27 mouse cellular contexts compared by ENCODE assay signal in the genomic region with DNA sequence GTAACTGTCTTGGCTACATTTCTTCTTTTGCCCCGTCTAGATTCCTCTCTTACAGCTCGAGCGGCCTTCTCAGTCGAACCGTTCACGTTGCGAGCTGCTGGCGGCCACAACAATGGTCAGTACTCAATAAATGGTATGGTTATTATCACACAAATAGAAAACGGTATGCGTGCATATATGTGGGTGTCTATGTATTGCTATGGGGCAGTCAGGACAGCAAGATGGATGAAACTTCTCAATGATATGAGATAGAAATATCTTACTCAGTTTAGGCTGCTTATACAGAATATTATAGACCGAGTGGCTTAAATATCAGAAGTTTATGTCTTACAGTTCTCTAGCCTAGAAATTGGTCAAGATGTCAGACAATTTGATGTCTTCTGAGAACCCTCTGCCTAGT. TPM values are rescaled to one million over a fixed set of nuclear protein-coding genes. Genes with fewer than 3 reads are reported as not detected.
DNase-seq lines count a peak whose midpoint lies in the region; ATAC-seq and TF ChIP-seq lines count a peak whose summit lies in the region.
"Had no signal": no experiment of that assay in that cellular context is flagged by ENCODE, and none has a peak within 500 bp of the region (broad histone marks: within the 10 kb centered on the region; RNA-seq: fewer than 3 reads in every experiment).

No protein-coding gene starts in this region.

- no peak for TF ChIP-seq POLR2A in ES-Bruce4 (IDR thresholded peaks at IDR 0.05; ENCODE audit: insufficient read depth, low read length)

- no peak overlapping the region for H3K4me3 ChIP-seq in forebrain, embryonic 11.5 days (ENCODE audit: low read depth, low read length)
- H3K4me3 ChIP-seq in forebrain, embryonic 13.5 days, result no peak overlapping the region
- no peak overlapping the region for H3K4me3 ChIP-seq in kidney, embryonic 15.5 days (replicated peaks)
- H3K4me3 ChIP-seq in ES-Bruce4 (ENCODE audit: low read depth, low read length), result peak overlapping the region; percentile 65
- H3K4me3 ChIP-seq in limb, embryonic 10.5 days, result peak overlapping the region; percentile 25; the same call in 1 of the 2 replicates
- H3K4me3 ChIP-seq: forebrain, embryonic 15.5 days; heart, embryonic 12.5 days; layer of hippocampus, adult 2 months; midbrain, embryonic 13.5 days; neural tube, embryonic 13.5 days had no signal

- WGBS in forebrain, embryonic 11.5 days, result 18% methylated on average over 11 of the region's 11 CpGs
- WGBS in forebrain, embryonic 13.5 days, result 16% methylated on average over 11 of the region's 11 CpGs
- WGBS in kidney, embryonic 15.5 days, result 26% methylated on average over 11 of the region's 11 CpGs
- WGBS in limb, embryonic 10.5 days, result 27% methylated on average over 11 of the region's 11 CpGs

- no peaks in the 10 kb centered on the region for H3K27me3 ChIP-seq in forebrain, embryonic 11.5 days (ENCODE audit: control insufficient read depth, insufficient read depth, low read length)
- H3K27me3 ChIP-seq in forebrain, embryonic 13.5 days, result no peaks in the 10 kb centered on the region
- H3K27me3 ChIP-seq in kidney, embryonic 15.5 days, result no peaks in the 10 kb centered on the region
- no peaks in the 10 kb centered on the region for H3K27me3 ChIP-seq in ES-Bruce4 (ENCODE audit: control insufficient read depth, insufficient read depth, low read length, poor library complexity, severe bottlenecking)
- no peaks in the 10 kb centered on the region for H3K27me3 ChIP-seq in limb, embryonic 10.5 days (ENCODE audit: low read depth, poor library complexity, severe bottlenecking)
- H3K27me3 ChIP-seq: forebrain, embryonic 15.5 days; heart, embryonic 12.5 days; midbrain, embryonic 13.5 days; neural tube, embryonic 13.5 days; Patski had no signal

- DNase-seq in forebrain, embryonic 11.5 days (ENCODE audit: low spot score), result no peak
- DNase-seq in kidney, adult 8-10 months, result no peak
- no peak for DNase-seq in limb, embryonic 10.5 days (ENCODE audit: low spot score)
- DNase-seq in gastrocnemius, postnatal 25 days, result no peak
- DNase-seq in thymus, adult 18-20 months, result no peak
- DNase-seq: adrenal gland, postnatal 36 days; cerebellum, adult 9-11 months; gastrocnemius, postnatal 10 days; heart, adult 11 months; heart, postnatal 36 days; kidney, adult 18-20 months; kidney, postnatal 14 days; lung, adult 2 months; lung, postnatal 14 days; thymus, postnatal 14 days had no signal

- no peak overlapping the region for H3K9ac ChIP-seq in forebrain, embryonic 11.5 days (ENCODE audit: low read length)
- no peak overlapping the region for H3K9ac ChIP-seq in forebrain, embryonic 13.5 days
- no peak overlapping the region for H3K9ac ChIP-seq in kidney, embryonic 15.5 days
- H3K9ac ChIP-seq in ES-Bruce4 (ENCODE audit: low read depth, poor library complexity, severe bottlenecking), result peak overlapping the region; percentile 84
- H3K9ac ChIP-seq: forebrain, embryonic 15.5 days; heart, embryonic 12.5 days; midbrain, embryonic 13.5 days; neural tube, embryonic 13.5 days had no signal

- peak; percentile 53; the same call in 1 of the 2 replicates for ATAC-seq in forebrain, embryonic 11.5 days (replicated peaks; ENCODE audit: low FRiP score)
- no peak for ATAC-seq in forebrain, embryonic 13.5 days
- ATAC-seq in kidney, embryonic 15.5 days (replicated peaks; ENCODE audit: low FRiP score), result no peak
- ATAC-seq: forebrain, embryonic 15.5 days; inflammation-experienced regulatory T-cells, adult 6 months; midbrain, embryonic 13.5 days; Patski had no signal

- H3K4me2 ChIP-seq in forebrain, embryonic 11.5 days (ENCODE audit: low read depth, low read length, severe bottlenecking), result no peak overlapping the region; the same call in 1 of the 2 replicates
- no peak overlapping the region for H3K4me2 ChIP-seq in forebrain, embryonic 13.5 days
- peak overlapping the region; percentile 27; the same call in 1 of the 2 replicates for H3K4me2 ChIP-seq in kidney, embryonic 15.5 days
- H3K4me2 ChIP-seq: forebrain, embryonic 15.5 days; heart, embryonic 12.5 days; midbrain, embryonic 13.5 days; neural tube, embryonic 13.5 days had no signal

- no peaks in the 10 kb centered on the region for H3K36me3 ChIP-seq in forebrain, embryonic 11.5 days (ENCODE audit: control insufficient read depth, insufficient read depth, low read length)
- no peaks in the 10 kb centered on the region for H3K36me3 ChIP-seq in forebrain, embryonic 13.5 days (ENCODE audit: poor library complexity, severe bottlenecking)
- no peaks in the 10 kb centered on the region for H3K36me3 ChIP-seq in kidney, embryonic 15.5 days
- no peaks in the 10 kb centered on the region for H3K36me3 ChIP-seq in ES-Bruce4 (ENCODE audit: control insufficient read depth, insufficient read depth, low read length, poor library complexity, severe bottlenecking)
- no peaks in the 10 kb centered on the region for H3K36me3 ChIP-seq in limb, embryonic 10.5 days
- H3K36me3 ChIP-seq: forebrain, embryonic 15.5 days; G1E; heart, embryonic 12.5 days; midbrain, embryonic 13.5 days; neural tube, embryonic 13.5 days had no signal

- no peak for TF ChIP-seq CTCF in ES-Bruce4 (IDR thresholded peaks at IDR 0.05; ENCODE audit: low read depth, low read length)

- H3K27ac ChIP-seq in forebrain, embryonic 11.5 days (ENCODE audit: low read depth, low read length), result no peak overlapping the region
- no peak overlapping the region for H3K27ac ChIP-seq in forebrain, embryonic 13.5 days
- no peak overlapping the region for H3K27ac ChIP-seq in kidney, embryonic 15.5 days
- H3K27ac ChIP-seq in ES-Bruce4 (ENCODE audit: insufficient read depth, low read length), result peak overlapping the region; percentile 93
- H3K27ac ChIP-seq in limb, embryonic 10.5 days, result no peak overlapping the region
- H3K27ac ChIP-seq: forebrain, embryonic 15.5 days; layer of hippocampus, adult 2 months; midbrain, embryonic 13.5 days; neural tube, embryonic 13.5 days had no signal

- no peak for TF ChIP-seq EP300 in ES-Bruce4 (IDR thresholded peaks at IDR 0.05; ENCODE audit: insufficient read depth, low read depth, low read length)

- no peaks in the 10 kb centered on the region for H3K9me3 ChIP-seq in forebrain, embryonic 11.5 days (ENCODE audit: control insufficient read depth, low read length)
- H3K9me3 ChIP-seq in forebrain, embryonic 13.5 days (replicated peaks), result no peaks in the 10 kb centered on the region
- H3K9me3 ChIP-seq in kidney, embryonic 15.5 days (replicated peaks), result no peaks in the 10 kb centered on the region
- H3K9me3 ChIP-seq in ES-Bruce4 (replicated peaks; ENCODE audit: control insufficient read depth, insufficient read depth, low read length, poor library complexity, severe bottlenecking), result no peaks in the 10 kb centered on the region
- no peaks in the 10 kb centered on the region for H3K9me3 ChIP-seq in limb, embryonic 10.5 days (replicated peaks)
- H3K9me3 ChIP-seq: forebrain, embryonic 15.5 days; G1E; heart, embryonic 12.5 days; midbrain, embryonic 13.5 days; neural tube, embryonic 13.5 days had no signal

- H3K4me1 ChIP-seq in forebrain, embryonic 11.5 days (replicated peaks; ENCODE audit: control insufficient read depth, insufficient read depth, low read length), result no peaks in the 10 kb centered on the region
- H3K4me1 ChIP-seq in forebrain, embryonic 13.5 days, result no peaks in the 10 kb centered on the region
- no peaks in the 10 kb centered on the region for H3K4me1 ChIP-seq in kidney, embryonic 15.5 days
- no peaks in the 10 kb centered on the region for H3K4me1 ChIP-seq in ES-Bruce4 (ENCODE audit: control insufficient read depth, insufficient read depth, low read length)
- H3K4me1 ChIP-seq in limb, embryonic 10.5 days, result no peaks in the 10 kb centered on the region
- H3K4me1 ChIP-seq: forebrain, embryonic 15.5 days; heart, embryonic 12.5 days; midbrain, embryonic 13.5 days; neural tube, embryonic 13.5 days had no signal

RNA-seq across cellular contexts. Expression of a gene that starts 14.5 kb away (rescaled TPM):
- polyA plus RNA-seq in forebrain, embryonic 11.5 days (2014; fragmentation: Nextera tagmentation; extraction: Ambion mirVana), result 13.3 and 16.4 TPM in 2 replicates
- polyA plus RNA-seq in forebrain, embryonic 13.5 days (2015; fragmentation: Nextera tagmentation; extraction: Ambion mirVana), result 60.2 and 65.0 TPM in 2 replicates
- 1.5 and 2.7 TPM in 2 replicates for polyA plus RNA-seq in kidney, embryonic 15.5 days (2015; fragmentation: Nextera tagmentation; extraction: Ambion mirVana)
- 1.0 and 1.3 TPM in 2 replicates for polyA plus RNA-seq in ES-Bruce4 (2011; ENCODE audit: insufficient read depth, insufficient read length, low read depth, missing spikeins)
- 1.6 and 2.4 TPM in 2 replicates for polyA plus RNA-seq in limb, embryonic 10.5 days (2016; fragmentation: Nextera tagmentation; extraction: Ambion mirVana)
- total RNA-seq in gastrocnemius, postnatal 25 days (2021), result under 1 TPM in 1 of 2 experiments, not detected in 1; 0.13 TPM
- total RNA-seq: liver, adult 2 months had no signal
- polyA plus RNA-seq: G1E; inflammation-experienced regulatory T-cells, adult 6 months had no signal

RNA-seq across cellular contexts. Expression of a gene that starts 17.1 kb away (rescaled TPM):
- 80.8 and 87.1 TPM in 2 replicates for polyA plus RNA-seq in forebrain, embryonic 11.5 days (2014; fragmentation: Nextera tagmentation; extraction: Ambion mirVana)
- 98.9 and 101 TPM in 2 replicates for polyA plus RNA-seq in forebrain, embryonic 13.5 days (2015; fragmentation: Nextera tagmentation; extraction: Ambion mirVana)
- polyA plus RNA-seq in kidney, embryonic 15.5 days (2015; fragmentation: Nextera tagmentation; extraction: Ambion mirVana), result 99.1 and 104 TPM in 2 replicates
- 69.3 and 75.8 TPM in 2 replicates for polyA plus RNA-seq in ES-Bruce4 (2011; ENCODE audit: insufficient read depth, insufficient read length, low read depth, missing spikeins)
- 79.6 and 87.5 TPM in 2 replicates for polyA plus RNA-seq in limb, embryonic 10.5 days (2016; fragmentation: Nextera tagmentation; extraction: Ambion mirVana)
- 10 to 100 TPM; 25.9 to 27.6 TPM for total RNA-seq in gastrocnemius, postnatal 25 days (2021)

Comparison
In these comparisons a context has a peak if more than half of its experiments do, and no peak if none do; other contexts are left out.
1. H3K4me3 ChIP-seq: peak in ES-Bruce4 (single experiment) and limb, embryonic 10.5 days (single experiment); none in forebrain, embryonic 11.5 days (single experiment), forebrain, embryonic 13.5 days (single experiment) and kidney, embryonic 15.5 days (single experiment).